Mouse (Mus musculus) yolk sac, embryonic 10.5 days (tissue): Measurements from ENCODE around the gene H2al1h.
"Not testable (repeated sequence)": the region's sequence is repeated elsewhere in the genome, so short reads cannot be mapped to it uniquely, and the experiment has no call there.

Source experiments
- DNase-seq: peaks from one replicate; pipeline ENCODE4 v3.0.0-alpha.2; 2017; ENCODE audit warnings: low spot score

H2al1h gene

DNA sequence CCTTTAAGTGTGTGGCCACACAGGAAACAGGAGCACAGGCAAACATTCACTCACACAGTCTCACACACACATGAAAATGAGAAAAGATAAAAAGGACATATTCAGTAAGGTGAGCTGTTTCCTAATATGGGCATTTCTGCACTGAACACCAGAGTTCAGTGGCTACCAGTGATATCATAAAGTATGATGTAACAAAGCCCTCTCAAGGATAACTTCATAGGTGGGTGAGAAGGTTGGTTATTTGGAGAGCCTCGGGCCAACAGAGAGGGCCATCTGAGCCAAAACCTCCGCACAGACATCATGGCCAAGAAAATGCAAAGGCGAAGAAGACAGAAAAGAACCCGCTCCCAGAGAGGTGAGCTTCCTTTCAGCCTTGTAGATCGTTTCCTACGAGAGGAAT lies at the start of gene H2al1h:
Gene H2al1h, plus strand, starts transcription at position 301 of the 400 bp plus-strand sequence.
- DNase-seq: not testable (repeated sequence)

DNA sequence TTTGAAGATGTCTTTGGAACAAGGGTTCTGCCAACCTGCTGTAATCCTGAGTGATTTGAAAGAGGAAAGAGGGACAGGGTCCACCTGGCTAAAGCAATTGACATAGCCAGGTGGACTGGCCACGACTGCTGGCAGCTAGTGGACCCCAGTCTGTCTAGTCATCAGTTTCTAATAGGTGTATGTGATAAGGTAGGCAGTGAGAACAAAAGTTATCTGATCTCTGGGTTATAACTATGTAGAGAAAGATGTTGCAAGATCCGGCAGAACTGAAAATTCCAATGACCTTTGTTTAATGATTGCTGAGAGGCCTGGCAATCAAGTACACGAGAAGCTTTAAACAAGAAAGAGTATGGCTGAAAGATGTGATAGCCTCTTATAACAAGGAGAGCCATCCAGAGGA lies 48.1 kb upstream of the H2al1h start:
- DNase-seq: no peak

DNA sequence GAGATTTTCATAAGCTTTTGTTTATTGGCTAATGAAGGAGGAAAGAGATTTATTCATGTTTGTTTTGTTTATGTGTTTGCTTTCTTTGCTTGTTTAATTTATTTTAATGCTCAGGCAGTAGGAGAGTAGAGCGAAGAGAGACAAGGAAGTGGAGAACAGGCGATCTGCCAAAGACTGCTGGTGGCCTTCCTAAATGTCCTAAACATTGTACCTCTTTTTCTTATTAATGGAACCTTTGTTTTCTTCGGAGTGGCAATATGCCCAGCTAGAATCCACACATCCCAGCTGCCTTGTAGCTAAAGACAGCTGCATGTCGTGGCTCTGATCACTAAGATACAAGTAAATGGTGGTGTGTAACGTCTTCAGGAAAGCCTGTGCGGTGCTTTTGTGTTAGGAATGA lies 44.2 kb upstream of the H2al1h start:
- no peak for DNase-seq

DNA sequence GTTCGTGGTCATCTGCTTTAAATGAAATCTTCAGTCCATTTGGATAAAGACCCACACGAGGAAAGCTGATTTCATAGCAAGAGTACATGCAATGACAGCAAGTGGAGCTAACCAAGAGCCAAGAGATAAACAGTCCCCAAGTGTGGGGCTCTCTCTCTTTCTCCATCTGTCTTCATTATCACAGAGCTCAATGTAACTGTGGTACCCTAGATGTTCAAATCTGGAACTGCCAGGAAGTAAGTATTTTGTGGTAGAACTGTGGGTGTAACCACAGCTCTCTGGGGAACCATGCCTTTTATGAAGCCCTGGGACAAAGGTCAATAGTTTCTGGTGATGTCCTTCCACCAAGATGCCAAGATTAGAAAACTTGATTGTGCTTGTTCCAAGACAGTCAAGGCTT lies 40.6 kb upstream of the H2al1h start:
- no peak for DNase-seq

DNA sequence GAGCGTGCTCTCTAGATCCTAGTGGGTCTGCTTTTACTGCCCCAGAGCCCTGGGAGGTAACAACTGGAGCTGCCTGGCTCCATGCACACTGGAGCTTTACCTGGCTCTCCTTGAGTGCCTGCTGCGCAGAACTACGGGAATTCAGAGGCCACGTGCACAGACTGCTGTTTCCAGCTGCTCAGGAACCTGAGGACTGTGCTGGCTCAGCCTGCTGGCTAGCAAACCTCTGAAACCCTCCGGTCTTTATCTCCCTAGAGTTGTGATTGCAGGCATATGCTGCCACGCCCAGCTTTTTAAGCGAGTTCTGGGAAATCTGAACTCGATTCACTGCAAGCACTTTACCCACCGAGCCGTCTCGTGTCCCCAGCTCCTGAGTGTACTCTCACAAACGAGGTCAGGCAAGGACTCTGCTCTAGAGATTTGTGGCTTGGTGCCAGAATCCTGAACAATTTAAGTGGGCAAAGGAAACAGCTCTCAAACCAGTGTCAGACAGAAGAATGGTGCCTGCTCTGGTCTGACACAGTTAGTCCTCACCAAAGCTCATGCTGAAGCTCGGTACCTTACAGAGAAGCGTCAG lies 32.9 kb upstream of the H2al1h start:
- no peak for DNase-seq

DNA sequence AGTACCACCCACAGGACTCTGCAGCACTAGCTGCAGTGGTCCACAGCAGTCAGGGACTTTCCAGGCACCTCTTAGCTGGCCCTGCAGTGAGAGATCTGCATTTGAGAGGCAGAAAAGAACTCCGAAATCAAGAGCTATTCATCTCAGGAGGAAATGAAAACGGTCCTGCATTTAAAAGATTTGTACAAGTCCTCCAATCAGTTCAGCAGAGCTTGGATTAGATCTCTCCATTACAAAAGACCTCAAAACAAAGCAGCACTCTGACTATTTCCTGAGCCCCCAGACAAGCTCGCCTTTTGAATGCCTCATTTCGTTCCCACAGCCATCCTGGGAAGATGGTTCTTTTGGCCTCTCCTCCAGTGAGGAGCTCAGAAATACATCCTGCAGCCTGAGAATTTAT lies 32.0 kb upstream of the H2al1h start:
- DNase-seq: no peak

DNA sequence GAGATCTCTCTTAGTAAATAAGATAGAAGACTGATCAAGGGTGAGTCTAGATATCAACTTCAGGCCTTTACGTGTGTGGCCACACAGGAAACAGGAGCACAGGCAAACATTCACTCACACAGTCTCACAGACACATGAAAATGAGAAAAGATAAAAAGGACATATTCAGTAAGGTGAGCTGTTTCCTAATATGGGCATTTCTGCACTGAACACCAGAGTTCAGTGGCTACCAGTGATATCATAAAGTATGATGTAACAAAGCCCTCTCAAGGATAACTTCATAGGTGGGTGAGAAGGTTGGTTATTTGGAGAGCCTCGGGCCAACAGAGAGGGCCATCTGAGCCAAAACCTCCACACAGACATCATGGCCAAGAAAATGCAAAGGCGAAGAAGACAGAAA lies 22.3 kb upstream of the H2al1h start, which contains the start of gene H2al1a:
Gene H2al1a, plus strand, starts transcription at position 301 of the 400 bp plus-strand sequence.
- not testable (repeated sequence) for DNase-seq

DNA sequence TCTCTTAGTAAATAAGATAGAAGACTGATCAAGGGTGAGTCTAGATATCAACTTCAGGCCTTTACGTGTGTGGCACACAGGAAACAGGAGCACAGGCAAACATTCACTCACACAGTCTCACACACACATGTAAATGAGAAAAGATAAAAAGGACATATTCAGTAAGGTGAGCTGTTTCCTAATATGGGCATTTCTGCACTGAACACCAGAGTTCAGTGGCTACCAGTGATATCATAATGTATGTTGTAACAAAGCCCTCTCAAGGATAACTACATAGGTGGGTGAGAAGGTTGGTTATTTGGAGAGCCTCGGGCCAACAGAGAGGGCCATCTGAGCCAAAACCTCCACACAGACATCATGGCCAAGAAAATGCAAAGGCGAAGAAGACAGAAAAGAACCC lies 19.2 kb upstream of the H2al1h start, which contains the start of gene H2al1b:
Gene H2al1b, plus strand, starts transcription at position 301 of the 400 bp plus-strand sequence.
- DNase-seq: not testable (repeated sequence)

DNA sequence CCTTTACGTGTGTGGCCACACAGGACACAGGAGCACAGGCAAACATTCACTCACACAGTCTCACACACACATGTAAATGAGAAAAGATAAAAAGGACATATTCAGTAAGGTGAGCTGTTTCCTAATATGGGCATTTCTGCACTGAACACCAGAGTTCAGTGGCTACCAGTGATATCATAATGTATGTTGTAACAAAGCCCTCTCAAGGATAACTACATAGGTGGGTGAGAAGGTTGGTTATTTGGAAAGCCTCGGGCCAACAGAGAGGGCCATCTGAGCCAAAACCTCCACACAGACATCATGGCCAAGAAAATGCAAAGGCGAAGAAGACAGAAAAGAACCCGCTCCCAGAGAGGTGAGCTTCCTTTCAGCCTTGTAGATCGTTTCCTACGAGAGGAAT lies 15.9 kb upstream of the H2al1h start, which contains the start of gene H2al1c:
Gene H2al1c, plus strand, starts transcription at position 301 of the 400 bp plus-strand sequence.
- not testable (repeated sequence) for DNase-seq

DNA sequence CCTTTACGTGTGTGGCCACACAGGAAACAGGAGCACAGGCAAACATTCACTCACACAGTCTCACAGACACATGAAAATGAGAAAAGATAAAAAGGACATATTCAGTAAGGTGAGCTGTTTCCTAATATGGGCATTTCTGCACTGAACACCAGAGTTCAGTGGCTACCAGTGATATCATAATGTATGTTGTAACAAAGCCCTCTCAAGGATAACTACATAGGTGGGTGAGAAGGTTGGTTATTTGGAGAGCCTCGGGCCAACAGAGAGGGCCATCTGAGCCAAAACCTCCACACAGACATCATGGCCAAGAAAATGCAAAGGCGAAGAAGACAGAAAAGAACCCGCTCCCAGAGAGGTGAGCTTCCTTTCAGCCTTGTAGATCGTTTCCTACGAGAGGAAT lies 12.8 kb upstream of the H2al1h start, which contains the start of gene H2al1d:
Gene H2al1d, plus strand, starts transcription at position 301 of the 400 bp plus-strand sequence.
- DNase-seq: not testable (repeated sequence)

DNA sequence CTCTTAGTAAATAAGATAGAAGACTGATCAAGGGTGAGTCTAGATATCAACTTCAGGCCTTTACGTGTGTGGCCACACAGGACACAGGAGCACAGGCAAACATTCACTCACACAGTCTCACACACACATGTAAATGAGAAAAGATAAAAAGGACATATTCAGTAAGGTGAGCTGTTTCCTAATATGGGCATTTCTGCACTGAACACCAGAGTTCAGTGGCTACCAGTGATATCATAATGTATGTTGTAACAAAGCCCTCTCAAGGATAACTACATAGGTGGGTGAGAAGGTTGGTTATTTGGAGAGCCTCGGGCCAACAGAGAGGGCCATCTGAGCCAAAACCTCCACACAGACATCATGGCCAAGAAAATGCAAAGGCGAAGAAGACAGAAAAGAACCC lies 9.7 kb upstream of the H2al1h start, which contains the start of gene H2al1e:
Gene H2al1e, plus strand, starts transcription at position 301 of the 400 bp plus-strand sequence.
- DNase-seq: not testable (repeated sequence)

DNA sequence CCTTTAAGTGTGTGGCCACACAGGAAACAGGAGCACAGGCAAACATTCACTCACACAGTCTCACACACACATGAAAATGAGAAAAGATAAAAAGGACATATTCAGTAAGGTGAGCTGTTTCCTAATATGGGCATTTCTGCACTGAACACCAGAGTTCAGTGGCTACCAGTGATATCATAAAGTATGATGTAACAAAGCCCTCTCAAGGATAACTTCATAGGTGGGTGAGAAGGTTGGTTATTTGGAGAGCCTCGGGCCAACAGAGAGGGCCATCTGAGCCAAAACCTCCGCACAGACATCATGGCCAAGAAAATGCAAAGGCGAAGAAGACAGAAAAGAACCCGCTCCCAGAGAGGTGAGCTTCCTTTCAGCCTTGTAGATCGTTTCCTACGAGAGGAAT lies 6.4 kb upstream of the H2al1h start, which contains the start of gene H2al1f:
Gene H2al1f, plus strand, starts transcription at position 301 of the 400 bp plus-strand sequence.
- not testable (repeated sequence) for DNase-seq

DNA sequence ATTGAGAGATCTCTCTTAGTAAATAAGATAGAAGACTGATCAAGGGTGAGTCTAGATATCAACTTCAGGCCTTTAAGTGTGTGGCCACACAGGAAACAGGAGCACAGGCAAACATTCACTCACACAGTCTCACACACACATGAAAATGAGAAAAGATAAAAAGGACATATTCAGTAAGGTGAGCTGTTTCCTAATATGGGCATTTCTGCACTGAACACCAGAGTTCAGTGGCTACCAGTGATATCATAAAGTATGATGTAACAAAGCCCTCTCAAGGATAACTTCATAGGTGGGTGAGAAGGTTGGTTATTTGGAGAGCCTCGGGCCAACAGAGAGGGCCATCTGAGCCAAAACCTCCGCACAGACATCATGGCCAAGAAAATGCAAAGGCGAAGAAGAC lies 3.3 kb upstream of the H2al1h start, which contains the start of gene H2al1g:
Gene H2al1g, plus strand, starts transcription at position 301 of the 400 bp plus-strand sequence.
- not testable (repeated sequence) for DNase-seq

DNA sequence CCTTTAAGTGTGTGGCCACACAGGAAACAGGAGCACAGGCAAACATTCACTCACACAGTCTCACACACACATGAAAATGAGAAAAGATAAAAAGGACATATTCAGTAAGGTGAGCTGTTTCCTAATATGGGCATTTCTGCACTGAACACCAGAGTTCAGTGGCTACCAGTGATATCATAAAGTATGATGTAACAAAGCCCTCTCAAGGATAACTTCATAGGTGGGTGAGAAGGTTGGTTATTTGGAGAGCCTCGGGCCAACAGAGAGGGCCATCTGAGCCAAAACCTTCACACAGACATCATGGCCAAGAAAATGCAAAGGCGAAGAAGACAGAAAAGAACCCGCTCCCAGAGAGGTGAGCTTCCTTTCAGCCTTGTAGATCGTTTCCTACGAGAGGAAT lies 3.1 kb downstream of the H2al1h start, which contains the start of gene H2al1i:
Gene H2al1i, plus strand, starts transcription at position 301 of the 400 bp plus-strand sequence.
- not testable (repeated sequence) for DNase-seq

DNA sequence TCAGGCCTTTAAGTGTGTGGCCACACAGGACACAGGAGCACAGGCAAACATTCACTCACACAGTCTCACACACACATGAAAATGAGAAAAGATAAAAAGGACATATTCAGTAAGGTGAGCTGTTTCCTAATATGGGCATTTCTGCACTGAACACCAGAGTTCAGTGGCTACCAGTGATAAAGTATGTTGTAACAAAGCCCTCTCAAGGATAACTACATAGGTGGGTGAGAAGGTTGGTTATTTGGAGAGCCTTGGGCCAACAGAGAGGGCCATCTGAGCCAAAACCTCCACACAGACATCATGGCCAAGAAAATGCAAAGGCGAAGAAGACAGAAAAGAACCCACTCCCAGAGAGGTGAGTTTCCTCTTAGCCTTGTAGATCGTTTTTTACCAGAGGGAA lies 6.2 kb downstream of the H2al1h start, which contains the start of gene H2al1j:
Gene H2al1j, plus strand, starts transcription at position 301 of the 400 bp plus-strand sequence.
- DNase-seq: not testable (repeated sequence)

DNA sequence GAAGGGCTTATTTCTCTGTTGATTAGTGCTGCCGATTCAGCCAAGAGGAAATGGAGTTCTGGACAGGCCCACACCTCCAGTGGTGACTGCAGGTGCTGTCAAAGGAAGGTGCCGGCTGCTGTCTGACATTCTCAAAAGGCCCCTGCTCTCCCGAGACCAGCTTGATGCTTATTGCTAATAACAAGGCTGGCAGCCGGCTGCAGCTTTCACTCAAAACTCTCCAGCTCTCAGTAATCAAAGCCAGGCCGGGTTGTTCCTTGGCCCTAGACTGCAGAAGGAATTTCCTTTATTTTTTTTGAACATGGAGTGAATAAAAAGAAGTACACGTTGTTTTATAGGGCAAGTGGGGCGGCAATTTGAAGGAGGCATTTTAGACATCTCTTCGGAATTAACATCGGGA lies 24.5 kb downstream of the H2al1h start:
- DNase-seq: no peak

DNA sequence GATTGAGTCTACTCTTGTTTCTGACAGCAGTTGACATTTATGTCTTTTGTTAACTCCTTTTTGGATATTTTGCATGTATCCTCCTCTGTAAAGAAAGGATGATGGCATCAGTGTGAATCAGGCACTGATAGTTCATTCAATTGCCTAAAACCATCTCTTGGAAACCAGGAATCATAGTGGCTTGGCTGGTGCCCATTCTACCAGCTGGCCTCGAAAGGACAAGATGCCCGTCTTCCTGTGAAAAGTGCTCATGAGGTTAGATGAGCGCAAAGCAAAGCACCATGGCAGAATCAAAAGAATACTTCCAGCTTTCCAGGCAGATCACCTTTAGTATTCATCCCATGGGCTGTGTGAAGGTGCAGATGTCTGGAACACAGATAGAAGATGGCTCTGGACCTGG lies 25.5 kb downstream of the H2al1h start:
- no peak for DNase-seq

DNA sequence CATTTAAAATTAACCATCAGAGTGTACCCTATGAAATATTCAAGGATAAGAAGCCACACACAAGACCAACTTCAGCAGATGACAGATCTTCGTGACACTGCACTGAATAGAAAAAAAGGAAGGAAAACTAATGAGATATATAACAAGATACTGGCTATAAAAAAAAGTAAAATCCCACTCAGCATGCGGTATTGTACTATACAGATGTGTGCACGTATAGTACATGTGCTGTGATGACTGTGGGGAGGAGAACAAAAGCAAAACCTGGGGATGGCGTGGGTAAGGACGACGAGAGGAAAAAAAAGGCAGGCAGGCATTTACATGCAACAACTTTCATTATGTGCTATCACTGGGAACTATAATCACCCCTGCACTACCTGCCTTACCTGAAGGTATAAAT lies 39.5 kb downstream of the H2al1h start:
- DNase-seq: no peak

DNA sequence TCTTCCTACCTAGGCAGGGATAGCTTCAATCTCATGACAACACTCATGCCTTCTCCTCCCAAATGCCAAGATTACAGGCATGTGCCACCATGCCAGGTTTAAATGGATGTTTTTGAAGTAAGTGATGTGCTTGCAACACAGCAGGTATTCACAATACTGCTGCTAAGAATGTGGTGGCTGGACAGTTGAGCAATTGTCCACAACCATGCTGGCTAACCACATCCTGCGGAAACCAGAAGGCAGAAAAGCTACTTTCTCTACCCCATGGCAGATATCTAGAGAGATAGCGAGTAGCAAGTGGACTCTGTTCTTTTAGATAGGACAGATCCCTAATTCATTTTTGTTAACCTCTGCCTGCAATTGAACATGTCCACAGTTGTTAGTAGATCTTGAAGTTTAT lies 40.0 kb downstream of the H2al1h start:
- DNase-seq: no peak

DNA sequence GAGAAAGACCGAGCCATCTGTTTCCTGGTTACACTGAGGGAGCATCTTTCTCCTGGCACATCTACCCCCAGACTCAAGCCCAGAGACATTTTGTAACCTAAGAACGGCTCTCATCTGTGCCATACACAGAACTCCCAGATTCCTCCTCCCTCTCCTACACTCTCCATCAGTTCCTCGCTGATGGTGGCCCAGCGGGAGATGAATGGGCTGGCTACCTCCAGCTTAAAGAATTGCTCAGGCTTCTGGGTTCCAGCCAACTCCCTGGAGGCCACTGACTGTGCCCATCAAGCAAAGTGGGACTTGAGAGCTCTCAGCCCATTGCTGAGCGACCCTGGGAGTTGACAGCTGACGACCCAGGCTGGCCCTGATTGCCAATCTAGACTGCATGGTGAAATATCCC lies 42.6 kb downstream of the H2al1h start:
- DNase-seq: no peak

DNA sequence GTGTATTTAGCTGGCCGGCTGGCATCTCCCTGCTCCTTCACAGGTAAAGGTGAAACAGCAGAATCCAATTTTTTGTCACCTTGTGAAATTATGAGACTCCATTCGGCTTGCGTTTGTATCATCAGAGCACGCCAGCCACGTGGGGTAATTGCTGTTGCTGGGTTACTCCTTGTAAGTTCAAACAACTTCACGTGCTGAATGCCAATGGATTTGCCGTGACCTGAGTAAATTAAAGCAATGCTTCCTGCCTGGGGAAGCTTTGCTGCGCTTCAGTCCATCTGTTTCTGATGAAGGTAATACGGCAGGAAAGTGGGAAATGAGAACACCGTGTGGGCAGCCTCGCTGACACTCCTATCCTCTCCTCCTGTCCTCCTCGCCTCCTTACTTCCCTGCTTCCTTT lies 43.9 kb downstream of the H2al1h start:
- DNase-seq: no peak
